Mouse (Mus musculus): ENCODE measurements around the gene Olfr617.
"Not testable (repeated sequence)": the region's sequence is repeated elsewhere in the genome, so short reads cannot be mapped to it uniquely, and the experiment has no call there.

Olfr617 gene

DNA sequence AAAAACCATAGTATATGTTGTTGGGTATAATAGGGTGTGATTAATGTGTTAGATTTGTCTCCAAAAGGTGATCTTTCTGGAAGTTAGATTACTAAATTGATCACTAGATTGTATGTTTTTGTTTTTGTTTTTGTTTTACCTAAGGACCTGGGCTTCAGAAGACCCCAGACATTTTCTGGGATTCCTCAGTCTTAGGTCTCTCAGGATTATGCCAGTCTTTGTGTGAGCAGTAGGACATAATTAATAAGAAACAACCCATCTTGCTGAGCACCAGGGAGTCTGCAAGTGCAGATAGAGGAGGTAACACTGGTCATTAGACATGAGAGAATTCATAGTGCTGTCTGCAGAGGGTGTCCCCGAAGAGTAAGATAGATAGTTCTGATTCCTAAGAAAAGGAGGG lies at the start of gene Olfr617:
TSS of gene Olfr617 (plus strand) at position 301 of the 400 bp plus-strand sequence.
- DNase-seq (ENCODE audit: low spot score in 2 of 2), result no peak

DNA sequence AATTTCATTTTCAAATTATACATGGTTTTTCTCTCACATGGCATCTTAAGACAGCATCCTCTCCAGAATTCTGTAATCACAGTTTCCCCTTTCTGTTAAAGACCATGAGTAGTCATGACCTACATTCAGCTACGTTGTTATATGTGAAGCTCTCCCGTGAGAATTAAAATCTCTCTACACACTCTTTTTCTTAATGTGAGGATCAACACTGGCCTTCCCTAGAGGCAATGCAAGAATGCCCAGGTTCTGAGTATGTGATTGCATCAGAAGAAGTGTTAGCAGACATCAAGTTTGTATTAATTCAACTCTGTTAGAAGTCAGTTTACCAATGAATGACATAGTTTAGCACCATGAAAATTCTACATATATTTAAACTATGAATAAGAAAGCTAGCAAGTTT lies 30.2 kb upstream of the Olfr617 start, which contains the start of gene Olfr612:
TSS of gene Olfr612 (minus strand) at position 101 of the 400 bp plus-strand sequence.
- DNase-seq (ENCODE audit: low spot score in 2 of 2), result not testable (repeated sequence)

DNA sequence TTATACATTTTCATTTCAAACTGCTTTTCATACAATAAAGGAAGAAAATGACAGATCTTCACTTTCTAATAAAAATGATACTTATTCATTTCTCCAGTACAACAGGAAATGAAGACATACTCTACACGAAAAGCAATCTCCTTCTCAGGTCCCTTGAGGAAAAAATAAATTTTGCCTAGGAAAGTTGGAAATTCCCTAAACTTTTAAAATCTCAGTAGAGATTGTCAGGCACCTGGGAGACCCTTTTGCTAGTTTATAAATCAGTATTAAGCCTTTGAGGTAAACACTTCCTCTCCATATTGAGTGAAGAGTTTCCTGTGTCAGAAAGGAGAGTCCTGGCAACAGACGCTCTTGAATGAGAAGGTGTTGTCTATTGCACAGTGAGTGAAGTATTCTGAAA lies 25.1 kb upstream of the Olfr617 start, which contains the start of gene Olfr613:
TSS of gene Olfr613 (plus strand) at position 301 of the 400 bp plus-strand sequence.
- DNase-seq (ENCODE audit: low spot score in 2 of 2), result no peak

DNA sequence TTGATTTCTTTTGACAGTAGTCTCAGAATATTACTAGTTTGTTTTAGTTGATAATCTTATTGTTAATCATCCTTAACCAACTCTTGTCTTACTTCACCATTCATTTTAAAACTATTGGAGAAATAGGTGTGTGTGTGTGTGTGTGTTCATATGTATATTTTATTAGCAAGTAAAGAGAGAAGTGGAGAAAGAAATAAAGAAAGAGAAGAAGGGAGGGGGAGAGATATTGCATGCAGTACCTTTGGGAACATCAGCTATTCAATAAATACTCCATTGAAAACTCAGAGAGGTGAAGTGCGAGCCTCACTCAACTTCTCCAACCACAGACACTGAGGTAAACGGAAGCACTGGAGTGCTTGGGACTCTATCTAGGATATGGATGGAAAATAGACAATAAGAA lies 17.1 kb upstream of the Olfr617 start, which contains the start of gene Olfr615:
TSS of gene Olfr615 (plus strand) at position 301 of the 400 bp plus-strand sequence.
- no peak for DNase-seq (ENCODE audit: low spot score in 2 of 2)

DNA sequence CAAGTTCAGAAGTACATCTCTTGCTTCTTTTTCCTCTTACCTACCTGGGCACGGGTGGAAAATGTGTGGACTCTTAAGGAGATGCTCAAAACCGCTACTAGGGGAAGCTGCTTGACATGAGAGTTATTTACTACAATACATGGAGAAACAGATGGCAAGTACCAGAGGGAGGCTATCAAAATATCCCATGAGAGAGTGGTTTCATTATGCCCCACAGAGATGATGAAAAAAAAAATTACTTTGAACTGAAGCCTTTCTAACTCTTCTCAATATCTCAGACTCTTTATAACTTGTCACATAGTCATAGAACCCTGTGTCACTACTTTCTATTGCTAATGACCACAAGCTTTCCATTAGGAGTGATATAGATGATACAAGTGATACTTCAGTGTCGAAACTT lies 3.8 kb upstream of the Olfr617 start, which contains the start of gene Olfr616:
TSS of gene Olfr616 (minus strand) at position 101 of the 400 bp plus-strand sequence.
- no peak for DNase-seq (ENCODE audit: low spot score in 2 of 2)

DNA sequence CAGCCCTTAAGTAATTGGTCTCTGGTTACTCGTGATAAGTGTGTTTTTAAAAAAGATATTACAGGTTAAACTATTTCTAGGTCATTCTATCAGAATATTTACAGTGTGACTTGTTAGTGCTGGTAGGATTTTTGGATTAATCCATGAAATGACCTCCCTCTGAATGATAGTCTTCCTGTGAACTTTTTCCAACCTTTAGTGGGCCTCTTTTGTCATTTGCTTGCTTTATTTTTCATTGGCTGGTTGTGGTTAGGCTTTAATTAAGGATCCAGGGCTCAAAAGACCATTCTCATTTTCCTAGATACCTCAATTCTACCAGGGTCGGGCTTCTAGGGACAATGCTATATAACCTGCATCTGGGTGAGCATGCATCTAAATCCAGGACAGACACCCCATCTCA lies 16.9 kb downstream of the Olfr617 start, which contains the start of gene Olfr618:
TSS of gene Olfr618 (plus strand) at position 301 of the 400 bp plus-strand sequence.
- no peak for DNase-seq (ENCODE audit: low spot score in 2 of 2)

GRCm38 (mm10) chr7:103600275-103600674 lies 27.4 kb downstream of the Olfr617 start, which contains the start of gene Olfr619:
Gene Olfr619, plus strand, starts transcription at chr7:103600575.
- no peak for DNase-seq (ENCODE audit: low spot score in 2 of 2)

GRCm38 (mm10) chr7:103607425-103607824 lies 34.6 kb downstream of the Olfr617 start:
- DNase-seq (ENCODE audit: low spot score in 2 of 2), result no peak

GRCm38 (mm10) chr7:103612434-103612833 lies 39.6 kb downstream of the Olfr617 start, which contains the start of gene Olfr620:
Gene Olfr620, minus strand, starts transcription at chr7:103612534.
- DNase-seq (ENCODE audit: low spot score in 2 of 2), result no peak

Data from left cerebral cortex, adult 9 months (tissue).